Mouse (Mus musculus) large intestine, adult 2 months (tissue): ENCODE results near the gene Gm27021. TPM values are rescaled to one million over a fixed set of nuclear protein-coding genes. Genes with fewer than 3 reads are reported as not detected.

Source experiments
- DNase-seq: peaks from one replicate; pipeline ENCODE4 v3.0.0-alpha.2; 2012; ENCODE audit warnings: low read depth, low spot score
- WGBS: fragments of 180-500 bp; shearing (Covaris S2); methylation state at CpG from one replicate; pipeline ENCODE4 v1.1.7; 2018; 5-methylcytosine and 5-hydroxymethylcytosine counted together
- polyA plus RNA-seq: library from polyadenylated mRNA; depleted of rRNA; stranded (reverse); fragments of >200 nt; gene quantifications from 2 replicates; pipeline ENCODE4 v1.2.3, GENCODE M21; 2012; rRNA removed

Gene Gm27021
- polyA plus RNA-seq = 0.19 and 0.23 TPM in 2 replicates

GRCm38 (mm10) chr8:120667561-120668373 lies at the start of gene Gm27021, which contains the start of gene Cox4i1:
Gene Gm27021 (minus strand): TSS chr8:120668079.
Gene Cox4i1 (plus strand): TSS chr8:120668222.
- DNase-seq = peak; percentile 54
- WGBS = under 1% methylated on average over 105 of the region's 105 CpGs

- 76% methylated on average over 15 of the region's 15 CpGs for WGBS
- DNase-seq = no peak
Observed at GRCm38 (mm10) chr8:120715996-120716680, 48.3 kb upstream of the Gm27021 start.

GRCm38 (mm10) chr8:120715200-120715599 lies 47.3 kb upstream of the Gm27021 start:
- WGBS = 65% methylated on average over 6 of the region's 6 CpGs
- DNase-seq = no peak

GRCm38 (mm10) chr8:120709176-120709575 lies 41.3 kb upstream of the Gm27021 start:
- DNase-seq = no peak
- WGBS = 84% methylated on average over 10 of the region's 10 CpGs

GRCm38 (mm10) chr8:120706193-120706592 lies 38.3 kb upstream of the Gm27021 start:
- DNase-seq = no peak
- 88% methylated on average over 3 of the region's 3 CpGs for WGBS

- 93% methylated on average over 15 of the region's 15 CpGs for WGBS
- DNase-seq = no peak
Observed at GRCm38 (mm10) chr8:120705163-120705562, 37.3 kb upstream of the Gm27021 start.

- no peak for DNase-seq
- WGBS = 64% methylated on average over 9 of the region's 9 CpGs
Observed at GRCm38 (mm10) chr8:120704203-120704602, 36.3 kb upstream of the Gm27021 start.

- DNase-seq = peak; percentile 72
- WGBS = 30% methylated on average over 19 of the region's 19 CpGs
Observed at GRCm38 (mm10) chr8:120701758-120702465, 34.0 kb upstream of the Gm27021 start.

- no peak for DNase-seq
Observed at GRCm38 (mm10) chr8:120700053-120700452, 32.2 kb upstream of the Gm27021 start.

GRCm38 (mm10) chr8:120699565-120699964 lies 31.7 kb upstream of the Gm27021 start:
- no peak for DNase-seq
- 76% methylated on average over 2 of the region's 2 CpGs for WGBS

More at GRCm38 (mm10) chr8:120700053-120700452, 32.2 kb upstream of the Gm27021 start:
- WGBS = 88% methylated on average over 4 of the region's 4 CpGs

- 67% methylated on average over 6 of the region's 6 CpGs for WGBS
Observed at GRCm38 (mm10) chr8:120699079-120699478, 31.2 kb upstream of the Gm27021 start.

GRCm38 (mm10) chr8:120698426-120698825 lies 30.5 kb upstream of the Gm27021 start:
- no peak for DNase-seq
- 77% methylated on average over 7 of the region's 7 CpGs for WGBS

More at GRCm38 (mm10) chr8:120699079-120699478, 31.2 kb upstream of the Gm27021 start:
- no peak for DNase-seq

- no peak for DNase-seq
Observed at GRCm38 (mm10) chr8:120697979-120698272, 30.0 kb upstream of the Gm27021 start.

- WGBS = 53% methylated on average over 17 of the region's 17 CpGs
- DNase-seq = no peak
Observed at GRCm38 (mm10) chr8:120697154-120697978, 29.5 kb upstream of the Gm27021 start.

GRCm38 (mm10) chr8:120696401-120697153 lies 28.7 kb upstream of the Gm27021 start:
- 57% methylated on average over 13 of the region's 13 CpGs for WGBS
- DNase-seq = no peak

- peak; percentile 70 for DNase-seq
- 10% methylated on average over 22 of the region's 22 CpGs for WGBS
Observed at GRCm38 (mm10) chr8:120693861-120694493, 26.1 kb upstream of the Gm27021 start.

- 51% methylated on average over 4 of the region's 4 CpGs for WGBS
- no peak for DNase-seq
Observed at GRCm38 (mm10) chr8:120692934-120693333, 25.1 kb upstream of the Gm27021 start.

- 96% methylated on average over 7 of the region's 7 CpGs for WGBS
- no peak for DNase-seq
Observed at GRCm38 (mm10) chr8:120688511-120688910, 20.6 kb upstream of the Gm27021 start.
